Mouse (Mus musculus): ENCODE measurements around the gene Rdx.

The Rdx gene

DNA sequence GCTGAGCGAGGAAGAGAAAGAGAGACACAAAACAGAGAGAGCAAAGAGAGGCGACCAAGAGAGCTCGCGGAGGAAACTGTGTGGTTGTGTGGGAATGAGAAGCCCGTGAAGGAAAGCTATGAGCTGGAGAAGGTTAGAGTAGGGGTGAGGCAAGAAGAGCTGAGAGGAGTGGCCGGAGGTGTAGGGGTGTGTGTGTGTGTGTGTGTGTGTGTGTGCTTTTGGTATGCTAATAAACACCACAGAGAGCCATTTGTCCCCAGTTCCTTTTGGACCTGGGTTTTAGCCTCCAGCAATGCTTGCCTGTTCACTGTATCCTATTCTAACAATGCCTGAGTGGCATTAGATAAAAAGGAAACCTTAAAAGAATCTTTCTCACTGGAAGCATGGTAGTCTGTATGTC lies 78.3 kb downstream of the Rdx start:
- DNase-seq = no peak

DNA sequence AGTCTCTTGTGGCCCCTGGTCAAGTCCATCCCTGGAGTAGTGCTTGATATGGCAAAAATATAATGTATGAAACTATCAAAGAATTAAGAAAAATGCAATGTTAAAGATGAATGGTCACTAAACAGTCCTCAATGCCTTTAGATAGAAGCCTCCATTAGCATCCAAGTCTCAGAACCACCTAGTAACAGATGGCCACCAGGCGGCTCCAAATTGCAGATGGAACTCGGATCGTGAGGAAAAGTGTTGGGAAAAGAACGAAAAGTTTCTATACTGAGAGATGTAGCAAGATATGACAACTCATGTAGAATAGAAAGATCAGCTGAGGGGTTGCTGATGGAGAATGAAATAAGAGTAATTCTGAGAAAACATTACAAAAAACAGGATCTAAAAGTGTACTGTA lies 83.4 kb downstream of the Rdx start:
- DNase-seq = no peak

DNA sequence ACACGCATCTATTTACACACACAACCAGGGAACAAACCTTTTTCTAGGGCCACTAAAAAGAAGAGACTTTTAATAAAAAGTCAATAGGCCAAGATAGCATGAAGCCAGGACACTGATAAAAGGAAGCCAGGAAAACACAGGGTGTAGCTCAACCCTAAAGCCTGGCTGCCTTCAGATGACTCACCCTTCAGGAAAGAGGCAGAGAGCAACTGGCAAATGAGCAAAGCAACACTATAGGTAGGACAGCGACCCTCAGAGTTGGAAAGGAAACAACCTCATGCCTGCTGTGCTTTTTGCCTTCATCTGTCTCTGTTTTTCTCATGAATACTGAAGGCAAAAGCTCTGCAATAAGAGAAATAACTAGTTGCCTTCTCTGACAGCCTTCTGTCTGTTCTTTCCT lies 85.8 kb downstream of the Rdx start:
- no peak for DNase-seq

Data from liver (tissue).